Mouse (Mus musculus) heart, postnatal 0 days (tissue): ENCODE results near the gene Cnr1.

Experiments
- CTCF ChIP-seq: IDR thresholded peaks from 2 replicates; pipeline ENCODE4 v1.5.1; 2016; ENCODE audit warnings: antibody characterized with exemption, control low read depth, low read depth
- EP300 ChIP-seq: IDR thresholded peaks from 2 replicates; pipeline ENCODE4 v1.6.1; 2016; ENCODE audit warnings: antibody characterized with exemption, low read depth

GRCm38 (mm10) chr4:33915730-33916129, 8.7 kb upstream of the Cnr1 start:
- no peak for TF ChIP-seq CTCF
- no peak for TF ChIP-seq EP300
